Mouse (Mus musculus): ENCODE results near the gene Glis1. TPM values are rescaled to one million over a fixed set of nuclear protein-coding genes. Genes with fewer than 3 reads are reported as not detected.

The Glis1 gene
- polyA plus RNA-seq, 1 experiment from 2014 or later: 0.49 TPM

DNA sequence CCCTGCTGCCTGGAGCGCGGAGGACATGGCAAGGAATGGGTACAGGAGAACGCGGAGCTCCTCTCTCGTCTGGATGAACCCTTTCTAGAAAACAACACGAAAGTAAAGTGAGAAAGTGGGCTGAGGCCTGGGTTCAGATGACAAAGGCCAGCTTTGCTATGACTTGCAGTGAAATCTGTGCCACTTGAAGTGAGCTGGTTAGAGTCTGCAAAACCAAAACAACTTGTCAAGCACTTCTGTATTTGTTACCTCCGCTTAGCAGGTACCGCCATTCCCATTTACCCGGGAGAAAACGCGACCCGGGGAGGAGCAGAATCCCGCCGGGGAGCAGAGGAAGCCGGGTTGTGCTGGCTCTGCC, 414 bp upstream of the Glis1 start:
- Histone ChIP-seq H3K27ac (no peak overlapping the region), H3K9me3 (no peaks in the 10 kb centered on the region), H3K9ac (peak overlapping the region; percentile 9; the same call in 1 of the 2 replicates), H3K36me3 (no peaks in the 10 kb centered on the region), H3K4me1 (peaks cover 8% of the 10 kb centered on the region; the same call in 1 of the 2 replicates), H3K4me2 (peak overlapping the region; percentile 97), H3K27me3 (replicated peaks) (peaks cover 61% of the 10 kb centered on the region), H3K4me3 (replicated peaks) (peak overlapping the region; percentile 61)
- WGBS: 7% methylated on average over 15 of the region's 15 CpGs
- ATAC-seq (ENCODE audit: insufficient read depth, low FRiP score, low read depth): no peak

DNA sequence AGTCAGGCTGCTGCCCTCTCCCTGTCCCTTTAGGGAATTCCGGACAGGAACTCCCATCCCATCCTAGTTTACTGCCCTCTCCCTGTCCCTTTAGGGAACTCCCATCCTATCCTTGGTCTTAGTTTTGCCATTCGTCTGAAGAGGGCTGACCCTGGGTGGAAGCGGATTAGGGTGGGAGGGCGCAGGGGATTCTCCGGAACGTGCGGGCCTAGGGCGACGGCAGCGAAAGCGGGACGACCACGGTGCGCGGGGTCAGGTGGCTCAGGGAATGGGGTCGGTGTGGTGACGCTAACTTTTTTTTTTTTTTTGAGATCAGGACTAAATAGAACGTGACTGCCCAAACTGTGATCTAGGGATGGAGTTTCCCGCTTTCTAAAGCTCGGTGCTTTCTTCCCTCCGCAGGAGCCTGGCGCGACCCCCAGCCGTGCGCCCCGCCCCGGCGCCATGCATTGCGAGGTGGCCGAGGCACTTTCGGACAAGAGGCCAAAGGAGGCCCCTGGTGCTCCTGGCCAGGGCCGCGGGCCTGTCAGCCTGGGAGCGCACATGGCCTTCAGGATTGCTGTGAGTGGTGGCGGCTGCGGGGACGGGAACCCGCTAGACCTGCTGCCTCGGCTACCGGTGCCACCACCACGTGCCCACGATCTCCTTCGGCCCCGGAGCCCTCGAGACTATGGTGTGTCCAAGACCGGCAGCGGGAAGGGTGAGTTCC, 1.0 kb downstream of the Glis1 start:
- H3K27me3 ChIP-seq (replicated peaks): peaks cover 68% of the 10 kb centered on the region
- no peak overlapping the region for H3K27ac ChIP-seq
- H3K9ac ChIP-seq: no peak overlapping the region
- H3K4me3 ChIP-seq (replicated peaks): peak overlapping the region; percentile 61
- peak overlapping the region; percentile 97 for H3K4me2 ChIP-seq
- H3K9me3 ChIP-seq: no peaks in the 10 kb centered on the region
- no peak for ATAC-seq (ENCODE audit: insufficient read depth, low FRiP score, low read depth)
- no peaks in the 10 kb centered on the region for H3K36me3 ChIP-seq
- H3K4me1 ChIP-seq: peaks cover 8% of the 10 kb centered on the region; the same call in 1 of the 2 replicates
- 3% methylated on average over 47 of the region's 47 CpGs for WGBS

DNA sequence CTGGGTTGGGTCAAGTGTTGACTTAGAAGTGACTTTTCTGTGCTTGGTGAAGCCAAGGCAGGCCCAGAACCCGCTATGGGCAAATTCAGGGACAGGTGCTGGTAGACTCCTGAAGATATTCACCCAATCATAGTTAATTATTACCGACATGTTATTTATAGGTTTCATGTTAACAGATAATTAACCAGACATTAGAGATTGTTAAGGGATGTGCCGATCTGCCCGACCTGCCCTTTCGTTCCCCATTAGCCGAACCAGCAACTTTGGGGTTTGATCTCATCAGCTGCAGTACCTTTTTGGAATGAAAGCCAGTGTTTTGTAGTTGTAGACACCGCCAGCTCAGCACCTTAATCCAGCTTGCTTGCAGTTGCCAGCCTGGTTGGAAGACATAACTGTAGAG, 2.1 kb downstream of the Glis1 start:
- Histone ChIP-seq H3K9ac (no peak overlapping the region), H3K36me3 (no peaks in the 10 kb centered on the region), H3K4me2 (no peak overlapping the region), H3K4me3 (replicated peaks) (no peak overlapping the region), H3K27me3 (replicated peaks) (peaks cover 77% of the 10 kb centered on the region), H3K4me1 (peaks cover 8% of the 10 kb centered on the region; the same call in 1 of the 2 replicates), H3K9me3 (no peaks in the 10 kb centered on the region), H3K27ac (no peak overlapping the region)
- ATAC-seq (ENCODE audit: insufficient read depth, low FRiP score, low read depth): no peak
- WGBS: 86% methylated on average over 7 of the region's 7 CpGs

DNA sequence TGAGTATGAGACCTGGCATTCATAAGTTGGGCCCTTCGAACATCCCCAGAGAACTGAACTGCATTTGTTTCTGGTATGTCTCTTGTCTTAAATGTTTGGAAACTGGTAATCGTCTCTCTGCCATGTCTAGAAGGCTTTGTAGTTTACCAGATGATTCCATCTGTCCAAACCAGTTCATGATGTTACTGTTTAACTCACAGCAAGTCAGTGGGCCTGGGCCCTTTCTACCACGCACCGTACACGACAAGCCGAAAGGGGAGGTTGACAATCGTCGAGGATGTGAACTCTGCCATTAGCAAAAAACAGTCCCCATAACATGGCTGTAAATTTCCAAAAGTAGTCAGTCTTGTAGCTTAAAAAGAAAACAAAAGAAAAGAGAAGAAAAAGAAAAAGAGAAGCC, 4.3 kb downstream of the Glis1 start:
- 84% methylated on average over 8 of the region's 8 CpGs for WGBS

DNA sequence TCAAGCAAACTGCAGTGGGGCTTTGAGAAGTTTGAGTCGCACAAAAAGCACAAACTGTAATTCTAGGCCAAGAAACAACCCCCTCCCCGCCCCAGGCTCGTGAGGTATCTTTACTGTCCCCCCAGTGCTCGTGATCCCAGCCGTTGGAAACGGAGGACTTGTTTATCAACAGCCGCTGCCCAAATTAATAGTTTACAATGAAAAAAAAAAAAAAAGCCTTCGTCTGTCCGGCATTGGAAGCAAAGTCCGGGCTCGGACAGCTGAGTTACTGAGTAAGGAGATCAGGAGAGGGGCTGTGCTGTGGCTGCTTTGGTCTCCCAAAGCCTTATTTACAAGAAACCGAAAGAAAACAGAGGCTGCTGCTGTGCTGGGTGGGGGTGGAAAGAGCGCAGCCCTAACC, 5.9 kb downstream of the Glis1 start:
- no peak overlapping the region for H3K9ac ChIP-seq
- H3K36me3 ChIP-seq: no peaks in the 10 kb centered on the region
- no peak for ATAC-seq (ENCODE audit: insufficient read depth, low FRiP score, low read depth)
- 21% methylated on average over 13 of the region's 13 CpGs for WGBS
- H3K4me3 ChIP-seq (replicated peaks): peak overlapping the region; percentile 16; the same call in 1 of the 2 replicates
- H3K4me1 ChIP-seq: peaks cover 4% of the 10 kb centered on the region; the same call in 1 of the 2 replicates
- peak overlapping the region; percentile 37 for H3K4me2 ChIP-seq
- no peak overlapping the region for H3K27ac ChIP-seq
- H3K9me3 ChIP-seq: no peaks in the 10 kb centered on the region
- peaks cover 62% of the 10 kb centered on the region for H3K27me3 ChIP-seq (replicated peaks)

More for the DNA sequence above, 4.3 kb downstream of the Glis1 start:
- peaks cover 67% of the 10 kb centered on the region for H3K27me3 ChIP-seq (replicated peaks)
- no peak overlapping the region for H3K27ac ChIP-seq
- H3K9ac ChIP-seq: no peak overlapping the region
- H3K9me3 ChIP-seq: no peaks in the 10 kb centered on the region
- H3K4me2 ChIP-seq: no peak overlapping the region
- no peaks in the 10 kb centered on the region for H3K36me3 ChIP-seq
- no peak overlapping the region for H3K4me3 ChIP-seq (replicated peaks)
- H3K4me1 ChIP-seq: peaks cover 12% of the 10 kb centered on the region; the same call in 1 of the 2 replicates
- no peak for ATAC-seq (ENCODE audit: insufficient read depth, low FRiP score, low read depth)

DNA sequence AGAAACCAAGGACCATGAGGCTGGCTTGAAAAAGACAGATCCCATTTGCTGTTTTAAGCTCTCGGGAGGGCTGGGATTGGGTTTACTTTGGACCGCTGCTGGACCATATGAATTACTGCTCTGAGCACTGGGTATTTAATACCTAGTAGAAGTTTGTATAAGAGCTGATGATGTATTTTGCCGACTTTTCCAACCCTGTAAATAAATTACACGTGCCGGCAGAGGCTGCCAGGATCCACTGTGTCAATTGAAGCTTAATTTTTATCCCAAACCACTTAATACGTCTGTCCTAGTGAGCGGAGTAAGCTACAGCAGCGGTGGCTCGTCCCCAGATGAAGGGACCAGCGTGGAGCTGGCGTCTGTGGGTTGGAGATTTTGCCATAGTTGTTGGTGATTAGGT, 7.9 kb downstream of the Glis1 start:
- Histone ChIP-seq H3K27me3 (replicated peaks) (peaks cover 49% of the 10 kb centered on the region), H3K9ac (no peak overlapping the region), H3K36me3 (no peaks in the 10 kb centered on the region), H3K4me1 (peaks cover 4% of the 10 kb centered on the region; the same call in 1 of the 2 replicates), H3K4me3 (replicated peaks) (no peak overlapping the region), H3K9me3 (no peaks in the 10 kb centered on the region), H3K27ac (no peak overlapping the region), H3K4me2 (no peak overlapping the region)
- 47% methylated on average over 11 of the region's 11 CpGs for WGBS
- no peak for ATAC-seq (ENCODE audit: insufficient read depth, low FRiP score, low read depth)

DNA sequence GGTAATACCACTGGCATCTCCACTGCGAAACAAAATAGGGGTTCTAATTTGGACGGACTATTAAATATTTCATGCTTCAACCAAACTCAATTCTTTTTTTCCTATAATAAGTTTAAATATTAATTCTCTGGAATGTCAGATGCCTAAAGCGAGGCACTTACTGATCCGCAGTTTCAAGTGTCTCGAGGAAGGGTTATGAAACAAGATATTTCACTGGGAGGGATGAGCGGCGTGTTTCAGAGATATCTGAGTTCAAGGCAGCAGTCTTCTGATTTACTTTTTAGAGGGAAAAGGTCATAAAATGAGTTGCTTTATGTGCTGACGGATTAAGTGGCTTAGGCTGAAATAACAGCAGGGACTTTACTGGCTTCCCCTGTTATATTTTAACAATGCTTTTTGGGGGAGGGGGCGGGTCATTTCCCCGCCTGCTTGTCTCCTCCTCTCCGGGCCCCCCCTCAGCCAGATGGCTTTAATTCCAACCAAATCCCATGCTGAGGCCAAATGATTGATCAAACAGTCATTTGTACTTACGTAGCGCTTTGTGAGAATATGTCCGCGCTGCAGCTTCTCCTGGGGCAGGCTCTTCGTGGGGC, 8.6 kb downstream of the Glis1 start:
- no peak overlapping the region for H3K4me3 ChIP-seq (replicated peaks)
- H3K27me3 ChIP-seq (replicated peaks): peaks cover 46% of the 10 kb centered on the region
- no peak overlapping the region for H3K27ac ChIP-seq
- H3K36me3 ChIP-seq: no peaks in the 10 kb centered on the region
- ATAC-seq (ENCODE audit: insufficient read depth, low FRiP score, low read depth): no peak
- 0 out of 2 replicates have a peak overlapping the region, but pooled peaks have one; percentile 8 for H3K4me2 ChIP-seq
- 37% methylated on average over 16 of the region's 16 CpGs for WGBS
- H3K9ac ChIP-seq: no peak overlapping the region
- H3K4me1 ChIP-seq: peaks cover 4% of the 10 kb centered on the region; the same call in 1 of the 2 replicates
- H3K9me3 ChIP-seq: no peaks in the 10 kb centered on the region

DNA sequence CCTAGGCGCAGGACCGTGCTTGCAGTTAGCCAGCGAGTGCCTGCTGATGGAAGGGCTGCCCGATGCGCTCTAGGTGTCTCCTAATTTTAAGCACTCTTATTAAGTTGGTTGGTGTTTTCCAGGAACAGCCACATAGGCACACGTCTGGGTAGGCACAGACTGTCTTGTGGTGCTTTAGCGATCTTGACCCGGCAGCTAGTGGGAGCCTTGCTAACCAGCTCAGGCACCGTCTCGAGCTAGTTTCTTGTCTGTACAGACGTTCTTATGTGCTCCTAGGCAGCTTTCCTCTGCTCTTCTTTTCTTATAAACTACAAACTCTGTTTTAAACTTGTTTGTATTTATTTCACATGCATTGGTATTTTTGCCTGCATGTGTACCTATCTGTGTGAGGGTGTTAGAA, 9.2 kb downstream of the Glis1 start:
- no peak for ATAC-seq (ENCODE audit: insufficient read depth, low FRiP score, low read depth)
- 73% methylated on average over 11 of the region's 11 CpGs for WGBS

DNA sequence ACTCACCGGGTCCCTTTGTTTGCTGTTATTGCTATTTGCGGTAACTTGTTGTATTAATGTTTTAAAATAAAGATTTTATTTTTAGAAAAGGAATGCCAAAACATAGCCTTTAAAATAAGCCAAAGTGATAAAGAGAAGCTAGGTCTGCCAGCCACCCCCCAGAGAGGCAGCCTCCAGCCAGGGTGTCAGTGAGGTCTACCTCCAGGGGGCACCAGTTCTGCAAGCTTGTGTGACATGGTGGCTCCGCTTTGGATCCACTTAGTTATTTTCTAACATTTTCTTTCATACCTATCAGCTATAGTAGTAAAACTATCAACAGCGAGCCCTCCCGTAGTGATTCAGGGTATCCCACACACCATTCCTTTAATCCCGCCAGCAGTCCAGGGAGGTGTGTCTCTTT, 14.1 kb downstream of the Glis1 start:
- Histone ChIP-seq H3K4me2 (no peak overlapping the region), H3K4me1 (0 out of 2 replicates have a peak, but pooled peaks cover 3% of the 10 kb centered on the region), H3K36me3 (no peaks in the 10 kb centered on the region), H3K4me3 (replicated peaks) (no peak overlapping the region), H3K9ac (no peak overlapping the region), H3K27me3 (replicated peaks) (peaks cover 22% of the 10 kb centered on the region), H3K27ac (no peak overlapping the region), H3K9me3 (no peaks in the 10 kb centered on the region)
- ATAC-seq (ENCODE audit: insufficient read depth, low FRiP score, low read depth): no peak
- 88% methylated on average over 6 of the region's 6 CpGs for WGBS

More for the DNA sequence above, 9.2 kb downstream of the Glis1 start:
- Histone ChIP-seq H3K4me1 (peaks cover 4% of the 10 kb centered on the region; the same call in 1 of the 2 replicates), H3K4me3 (replicated peaks) (no peak overlapping the region), H3K36me3 (no peaks in the 10 kb centered on the region), H3K27me3 (replicated peaks) (peaks cover 41% of the 10 kb centered on the region), H3K27ac (no peak overlapping the region), H3K9ac (no peak overlapping the region), H3K4me2 (no peak overlapping the region), H3K9me3 (no peaks in the 10 kb centered on the region)

DNA sequence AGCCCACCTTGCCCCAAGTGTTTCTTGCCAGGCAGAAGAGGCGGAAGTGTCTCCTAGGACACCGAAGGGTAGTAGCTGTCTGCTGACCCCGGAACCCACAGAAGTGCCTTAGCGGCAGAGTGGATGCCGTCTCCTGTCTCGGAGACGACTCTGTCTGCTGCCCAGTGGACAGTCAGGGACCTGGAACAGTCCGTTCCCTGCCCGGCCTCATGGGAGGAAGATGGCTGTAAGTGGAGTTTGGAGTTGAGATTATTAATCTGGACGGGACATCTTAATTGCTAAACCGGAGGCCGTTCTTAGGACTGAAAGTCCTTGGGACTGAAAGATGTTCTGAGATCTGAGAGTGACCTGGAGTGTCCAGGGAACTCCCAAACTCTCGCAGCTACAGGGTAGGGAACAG, 15.1 kb downstream of the Glis1 start:
- H3K9ac ChIP-seq: no peak overlapping the region
- ATAC-seq (ENCODE audit: insufficient read depth, low FRiP score, low read depth): no peak
- no peak overlapping the region for H3K4me3 ChIP-seq (replicated peaks)
- H3K4me2 ChIP-seq: no peak overlapping the region
- 82% methylated on average over 13 of the region's 13 CpGs for WGBS
- H3K27ac ChIP-seq: no peak overlapping the region
- no peaks in the 10 kb centered on the region for H3K36me3 ChIP-seq
- no peaks in the 10 kb centered on the region for H3K9me3 ChIP-seq
- peaks cover 18% of the 10 kb centered on the region for H3K27me3 ChIP-seq (replicated peaks)
- H3K4me1 ChIP-seq: 0 out of 2 replicates have a peak, but pooled peaks cover 5% of the 10 kb centered on the region

DNA sequence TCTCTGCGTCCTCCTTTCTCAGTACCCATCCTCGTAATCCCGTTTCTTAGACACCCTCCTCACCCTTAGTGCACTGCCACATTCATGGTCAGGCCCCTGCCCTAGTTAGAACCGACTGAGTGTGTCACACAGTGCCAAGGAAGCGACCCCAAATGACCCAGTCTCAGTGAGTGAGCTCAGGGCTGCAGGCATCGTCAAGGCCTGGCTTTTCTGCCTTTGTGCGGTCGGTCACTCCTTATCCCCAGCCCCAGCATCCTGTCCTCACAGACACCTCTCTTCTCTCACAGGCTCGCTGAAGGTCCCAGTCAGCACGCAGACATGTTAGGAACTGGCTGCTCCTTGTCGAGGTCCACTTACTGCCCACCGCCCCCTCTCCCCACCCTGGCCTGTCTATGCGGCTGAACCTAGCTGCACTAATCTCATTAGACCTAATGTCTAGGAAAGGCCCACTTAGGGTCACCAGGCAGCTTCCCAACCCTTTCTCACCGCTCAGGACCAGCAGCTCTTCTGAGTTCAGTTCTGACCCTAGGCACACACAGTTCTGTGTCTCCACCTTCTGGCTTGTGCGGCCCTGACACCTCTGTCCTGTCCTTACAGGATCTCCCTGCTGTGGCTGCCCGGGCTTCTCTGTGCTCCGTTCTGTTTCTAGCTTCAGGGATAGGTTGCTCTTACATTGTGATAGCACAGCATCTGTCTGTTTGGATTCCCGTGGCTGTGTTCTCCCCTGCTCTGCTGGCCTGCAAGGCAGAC, 18.1 kb downstream of the Glis1 start:
- Histone ChIP-seq H3K27me3 (replicated peaks) (peaks cover 7% of the 10 kb centered on the region; the same call in 1 of the 2 replicates), H3K4me2 (no peak overlapping the region), H3K9me3 (no peaks in the 10 kb centered on the region), H3K4me3 (replicated peaks) (no peak overlapping the region), H3K27ac (no peak overlapping the region), H3K4me1 (peaks cover 8% of the 10 kb centered on the region; the same call in 1 of the 2 replicates), H3K36me3 (no peaks in the 10 kb centered on the region), H3K9ac (no peak overlapping the region)
- ATAC-seq (ENCODE audit: insufficient read depth, low FRiP score, low read depth): no peak
- 77% methylated on average over 18 of the region's 18 CpGs for WGBS

Measured in stomach, embryonic 15.5 days (tissue).